Mouse (Mus musculus): ENCODE measurements around the gene Cobll1. TPM values are rescaled to one million over a fixed set of nuclear protein-coding genes. Genes with fewer than 3 reads are reported as not detected.

The Cobll1 gene
- total RNA-seq, 2 experiments from 2014 or later = 6.3 to 6.4 TPM

GRCm38 (mm10) chr2:65213675-65214074 lies 25.5 kb downstream of the Cobll1 start:
- intact Hi-C loops (cut with DNase I; ENCODE audit: low total_unique reads) = no loop called here
- DNase-seq = no peak

DNA sequence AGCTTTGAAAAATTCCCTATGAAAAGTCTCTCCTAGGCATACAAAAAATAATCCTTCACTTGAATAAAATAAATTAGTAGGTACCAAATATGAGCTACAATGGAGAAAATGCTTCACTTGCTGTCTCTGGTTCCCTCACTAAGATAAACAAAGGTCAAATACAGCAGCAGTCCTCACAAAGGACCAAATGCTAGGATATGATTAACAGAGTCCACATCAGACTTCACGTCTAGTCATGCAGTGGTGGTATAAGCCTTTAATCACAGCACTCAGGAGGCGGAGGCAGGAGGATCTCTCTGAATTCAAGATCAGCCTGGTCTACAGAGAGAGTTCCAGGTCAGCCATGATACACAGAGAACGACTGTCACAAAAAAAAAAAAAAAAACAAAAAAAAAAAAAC lies 27.6 kb downstream of the Cobll1 start:
- no peak for DNase-seq
- intact Hi-C loops (cut with DNase I; ENCODE audit: low total_unique reads) = no loop called here

GRCm38 (mm10) chr2:65207750-65208149 lies 31.5 kb downstream of the Cobll1 start:
- intact Hi-C loops (cut with DNase I; ENCODE audit: low total_unique reads) = no loop called here
- DNase-seq = no peak

DNA sequence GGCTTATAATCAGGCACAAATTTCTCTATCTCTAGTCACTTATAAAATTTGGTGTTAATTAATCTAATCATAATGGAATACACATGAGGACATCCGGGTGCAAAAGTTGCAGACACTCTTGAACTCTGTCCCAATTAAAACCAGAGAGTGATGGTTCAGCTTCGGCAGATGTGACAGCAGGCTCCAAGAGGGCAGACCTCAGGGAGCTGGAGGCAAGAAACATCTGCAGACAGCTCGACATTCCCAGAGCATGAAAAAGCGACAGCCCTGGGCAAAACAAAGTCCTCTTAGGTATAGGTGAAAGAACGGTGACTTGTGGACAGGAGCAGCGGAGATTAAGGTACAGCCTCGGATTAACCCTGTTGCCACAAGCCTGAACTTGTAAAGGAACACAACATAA lies 35.5 kb downstream of the Cobll1 start:
- DNase-seq = no peak
- intact Hi-C loops (cut with DNase I; ENCODE audit: low total_unique reads) = no loop called here

- intact Hi-C loops (cut with DNase I; ENCODE audit: low total_unique reads) = no loop called here
- no peak for DNase-seq
Observed at GRCm38 (mm10) chr2:65199706-65200105, 39.5 kb downstream of the Cobll1 start.

GRCm38 (mm10) chr2:65198605-65199004 lies 40.6 kb downstream of the Cobll1 start:
- intact Hi-C loops (cut with DNase I; ENCODE audit: low total_unique reads) = no loop called here
- no peak for DNase-seq

DNA sequence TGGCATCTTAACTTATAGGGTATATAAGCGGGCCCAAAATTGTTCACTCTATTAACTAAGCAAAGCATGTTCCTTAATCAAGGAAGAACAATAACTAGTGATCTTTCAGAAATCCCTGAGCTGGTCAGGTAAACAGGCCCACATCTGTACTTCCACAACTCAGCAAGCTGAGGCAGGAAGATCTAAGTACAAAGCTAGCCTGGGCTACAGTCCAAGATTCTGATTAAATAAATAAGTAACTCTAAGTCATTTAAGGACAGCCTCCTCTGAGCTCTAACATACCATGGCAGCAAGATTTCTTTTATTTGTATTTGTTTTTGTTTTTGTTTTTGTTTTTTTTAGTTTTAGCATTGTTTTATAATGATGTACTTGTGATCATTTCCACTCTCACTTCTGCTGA lies 42.2 kb downstream of the Cobll1 start:
- intact Hi-C loops (cut with DNase I; ENCODE audit: low total_unique reads) = no loop called here
- no peak for DNase-seq

GRCm38 (mm10) chr2:65195233-65196010 lies 43.8 kb downstream of the Cobll1 start:
- intact Hi-C loops (cut with DNase I; ENCODE audit: low total_unique reads) = no loop called here

DNA sequence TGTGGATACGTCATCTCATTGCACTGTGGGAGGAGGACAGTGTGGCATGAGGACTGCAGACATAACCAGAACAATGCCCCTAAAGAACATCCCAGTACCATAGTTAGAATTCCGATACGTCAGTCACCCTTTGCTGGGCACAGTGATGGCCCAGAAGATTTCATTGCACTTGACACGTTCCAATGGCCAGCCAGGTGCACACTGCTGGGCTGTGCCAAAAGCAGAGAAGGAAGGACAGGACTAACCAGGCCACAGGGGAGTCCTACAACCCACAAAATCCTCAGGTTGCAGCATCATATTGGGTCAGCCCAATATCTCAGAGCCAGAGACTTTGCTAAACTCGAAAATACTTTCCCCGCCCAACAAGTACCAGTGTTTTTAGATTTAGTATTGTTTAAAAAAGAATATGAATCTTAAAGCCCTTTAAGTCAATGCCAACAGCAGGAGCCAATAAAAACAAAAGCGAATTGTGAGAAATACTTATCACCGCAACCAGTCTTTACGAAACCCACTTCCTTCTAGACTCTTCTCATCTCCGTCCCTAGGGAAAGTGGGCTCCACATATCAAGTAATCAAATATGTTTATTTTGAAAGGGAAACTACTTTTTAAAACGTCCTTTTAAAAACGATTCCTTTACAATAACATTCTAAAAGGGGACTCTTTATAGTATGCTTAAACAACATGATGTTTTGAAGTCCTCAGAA lies 46.0 kb downstream of the Cobll1 start:
- no peak for DNase-seq
- intact Hi-C loops (cut with DNase I; ENCODE audit: low total_unique reads) = no loop called here

More at GRCm38 (mm10) chr2:65195233-65196010, 43.8 kb downstream of the Cobll1 start:
- no peak for DNase-seq

- DNase-seq = no peak
- intact Hi-C loops (cut with DNase I; ENCODE audit: low total_unique reads) = no loop called here
Observed at GRCm38 (mm10) chr2:65191398-65191797, 47.8 kb downstream of the Cobll1 start.

DNA sequence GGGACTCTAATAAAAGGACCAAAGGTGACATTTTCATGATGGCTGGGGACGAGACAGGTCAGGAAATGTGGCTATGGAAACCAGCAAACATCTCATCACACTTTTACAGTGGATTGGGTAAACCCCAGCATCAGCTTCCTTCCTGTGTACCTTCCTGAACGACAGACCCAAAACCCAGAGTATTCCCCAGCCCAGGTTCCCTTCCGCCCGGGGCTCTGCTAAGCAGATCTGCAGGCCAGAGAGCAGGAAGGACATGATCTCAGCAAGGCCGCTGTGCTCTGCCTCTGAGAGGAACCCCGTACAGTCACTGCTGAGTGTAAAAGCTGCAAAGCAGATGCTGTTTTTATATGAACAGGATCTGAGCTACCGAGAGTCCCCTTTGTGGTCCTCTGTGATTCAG lies 49.9 kb downstream of the Cobll1 start:
- intact Hi-C loops (cut with DNase I; ENCODE audit: low total_unique reads) = no loop called here
- DNase-seq = peak; percentile 52

DNA sequence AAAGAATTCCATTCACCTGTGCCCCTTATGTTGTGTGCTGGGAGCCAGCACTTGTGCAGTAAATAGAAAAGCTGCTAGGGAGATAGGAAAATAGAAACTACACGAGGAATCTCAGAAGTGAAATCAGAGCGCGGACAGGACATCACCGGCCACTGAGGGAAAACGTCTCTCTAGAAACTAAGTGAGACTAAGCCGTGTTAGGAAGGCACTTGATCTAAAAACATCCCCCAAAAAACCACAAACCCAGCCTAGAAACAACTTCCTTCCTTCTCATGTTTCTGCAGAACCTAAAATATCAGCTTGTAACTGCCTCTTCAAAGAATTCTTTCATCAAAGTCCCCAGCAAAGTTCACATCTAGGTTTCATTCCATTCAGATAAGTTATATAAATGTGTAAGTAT lies 50.6 kb downstream of the Cobll1 start:
- intact Hi-C loops (cut with DNase I; ENCODE audit: low total_unique reads) = no loop called here

DNA sequence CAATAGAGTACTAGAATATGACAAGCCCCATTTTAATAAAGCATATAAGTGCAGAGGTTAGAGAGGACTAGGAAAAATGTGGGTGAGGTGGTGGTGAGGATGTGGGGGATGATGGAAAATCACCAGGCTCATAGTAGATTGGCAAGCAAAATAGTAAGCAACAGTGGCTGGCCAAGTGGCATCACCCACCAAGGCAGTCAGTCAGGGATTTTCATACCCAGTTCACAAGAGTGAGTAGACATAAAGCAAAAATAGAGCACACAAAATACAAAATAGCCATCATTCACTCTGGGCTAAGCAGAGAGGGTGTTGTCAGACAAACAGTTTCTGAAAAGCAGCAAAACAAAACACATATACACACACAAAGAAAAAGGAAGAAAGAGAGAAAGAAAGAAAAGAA lies 51.6 kb downstream of the Cobll1 start:
- intact Hi-C loops (cut with DNase I; ENCODE audit: low total_unique reads) = no loop called here
- DNase-seq = no peak

More for the DNA sequence above, 50.6 kb downstream of the Cobll1 start:
- DNase-seq = no peak

DNA sequence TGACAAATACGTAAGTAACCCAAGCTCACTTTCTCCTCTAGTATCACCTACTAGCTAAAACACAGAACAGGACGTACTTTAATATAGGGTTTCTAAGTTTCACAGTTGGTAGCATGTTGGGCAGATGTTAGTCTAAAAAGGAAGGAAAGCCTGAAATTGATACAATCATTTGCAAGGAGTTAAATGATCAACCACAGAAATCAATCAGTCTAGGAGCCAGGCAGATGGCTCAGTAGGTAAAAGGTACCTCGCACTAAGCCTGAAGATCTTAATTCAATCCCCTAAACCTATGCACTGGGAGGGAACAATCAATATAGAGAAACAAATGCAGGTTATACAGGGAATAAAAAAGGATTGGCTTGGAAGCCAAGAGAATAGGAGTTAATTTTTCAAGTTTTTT lies 52.0 kb downstream of the Cobll1 start:
- intact Hi-C loops (cut with DNase I; ENCODE audit: low total_unique reads) = no loop called here

GRCm38 (mm10) chr2:65182747-65183146 lies 56.5 kb downstream of the Cobll1 start:
- DNase-seq = no peak
- intact Hi-C loops (cut with DNase I; ENCODE audit: low total_unique reads) = no loop called here

More for the DNA sequence above, 52.0 kb downstream of the Cobll1 start:
- DNase-seq = no peak

GRCm38 (mm10) chr2:65181736-65182135 lies 57.5 kb downstream of the Cobll1 start:
- intact Hi-C loops (cut with DNase I; ENCODE audit: low total_unique reads) = no loop called here
- no peak for DNase-seq

DNA sequence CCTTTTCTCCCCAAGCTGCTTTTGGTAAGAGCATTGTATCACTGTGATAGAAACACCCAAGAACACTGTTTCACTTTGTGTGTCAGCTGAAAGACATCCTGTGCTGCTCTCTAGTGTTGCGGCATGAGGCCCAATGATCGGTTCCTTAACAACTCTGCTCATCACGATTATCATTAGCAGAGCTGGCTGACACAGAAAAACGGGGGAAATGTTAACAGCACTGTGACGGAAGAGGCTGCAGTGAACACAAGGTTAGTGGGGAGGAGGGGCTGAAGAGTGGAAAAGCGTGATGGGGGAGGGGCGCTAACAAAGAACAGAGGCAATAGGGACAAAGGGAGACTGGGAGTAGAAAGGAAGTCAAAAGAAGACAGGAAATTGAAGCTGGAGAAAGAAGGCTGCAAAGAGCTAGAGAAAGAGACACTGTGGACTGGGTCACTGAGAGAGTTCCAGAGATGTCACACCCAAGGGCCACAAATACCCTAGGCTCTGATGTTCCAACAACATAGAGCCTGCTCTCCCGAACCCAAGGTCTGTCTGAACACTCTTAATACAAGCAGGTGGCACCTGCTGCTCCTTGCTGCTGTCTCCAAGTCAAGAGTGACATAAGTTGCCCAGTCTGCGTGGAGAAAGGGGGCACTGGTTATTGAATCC lies 58.0 kb downstream of the Cobll1 start:
- intact Hi-C loops (cut with DNase I; ENCODE audit: low total_unique reads) = no loop called here
- DNase-seq = no peak

GRCm38 (mm10) chr2:65175645-65176044 lies 63.6 kb downstream of the Cobll1 start:
- intact Hi-C loops (cut with DNase I; ENCODE audit: low total_unique reads) = no loop called here
- DNase-seq = no peak

DNA sequence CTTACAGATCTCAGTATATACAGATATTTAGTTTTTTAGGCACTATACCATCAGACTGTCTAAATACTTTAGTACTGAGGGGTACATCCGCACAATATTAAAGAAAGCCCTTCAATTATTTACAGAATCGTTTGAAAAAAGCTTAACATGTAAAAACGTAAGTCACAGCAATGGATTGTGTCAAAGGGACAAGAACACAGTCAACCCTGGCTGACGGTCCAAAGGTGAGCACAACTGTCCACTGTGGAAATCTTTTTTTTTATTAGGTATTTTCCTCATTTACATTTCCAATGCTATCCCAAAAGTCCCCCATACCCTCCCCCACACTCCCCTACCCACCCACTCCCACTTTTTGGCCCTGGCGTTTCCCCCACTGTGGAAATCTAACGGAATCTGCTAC lies 67.1 kb downstream of the Cobll1 start:
- intact Hi-C loops (cut with DNase I; ENCODE audit: low total_unique reads) = no loop called here
- no peak for DNase-seq

- DNase-seq = no peak
- intact Hi-C loops (cut with DNase I; ENCODE audit: low total_unique reads) = no loop called here
Observed at GRCm38 (mm10) chr2:65171516-65171915, 67.7 kb downstream of the Cobll1 start.

All from gastrocnemius, postnatal 14 days (tissue).